Mouse (Mus musculus): Measurements from ENCODE around the gene Tubd1. TPM values are rescaled to one million over a fixed set of nuclear protein-coding genes. Genes with fewer than 3 reads are reported as not detected.
A peak's percentile ranks its signal among the peaks of the same experiment; 100 is the strongest.

Tubd1 gene
- total and polyA plus RNA-seq, 2 experiments from 2014 or later, result 2.6 to 6.4 TPM

DNA sequence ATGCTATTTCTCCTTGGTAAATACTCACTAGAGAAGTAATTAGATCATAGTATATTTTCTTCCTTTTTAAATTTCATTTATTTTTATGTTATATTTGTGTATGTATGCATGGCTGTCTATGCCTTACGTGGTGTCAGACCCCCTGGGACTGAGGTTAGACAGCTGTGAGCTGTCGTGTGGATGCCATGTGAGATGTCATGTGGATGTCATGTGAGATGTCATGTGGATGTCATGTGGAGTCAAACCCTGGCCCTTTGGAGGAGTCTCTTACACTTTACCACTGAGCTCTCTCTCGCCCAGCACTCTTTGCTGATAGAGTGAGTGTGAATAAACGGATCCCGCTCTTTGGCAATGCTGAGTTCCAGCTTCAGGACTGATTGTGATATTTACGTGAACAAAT is 8.7 kb downstream of the Tubd1 start:
- Histone ChIP-seq H3K36me3 (ENCODE audit: insufficient read depth, low read length) (no peaks in the 10 kb centered on the region), H3K27me3 (ENCODE audit: insufficient read depth, low read length) (no peaks in the 10 kb centered on the region), H3K4me3 (ENCODE audit: low read length) (no peak overlapping the region), H3K4me2 (ENCODE audit: low read depth, low read length) (no peak overlapping the region), H3K9me3 (ENCODE audit: low read length) (no peaks in the 10 kb centered on the region), H3K4me1 (ENCODE audit: insufficient read depth, low read length) (no peaks in the 10 kb centered on the region), H3K9ac (replicated peaks; ENCODE audit: low read length) (no peak overlapping the region), H3K27ac (no peak overlapping the region)
- TF ChIP-seq CTCF (IDR thresholded peaks at IDR 0.05; ENCODE audit: low read depth), result no peak
- WGBS, result 90% methylated on average over 6 of the region's 6 CpGs
- ATAC-seq (no peak), DNase-seq (ENCODE audit: low spot score) (no peak)

DNA sequence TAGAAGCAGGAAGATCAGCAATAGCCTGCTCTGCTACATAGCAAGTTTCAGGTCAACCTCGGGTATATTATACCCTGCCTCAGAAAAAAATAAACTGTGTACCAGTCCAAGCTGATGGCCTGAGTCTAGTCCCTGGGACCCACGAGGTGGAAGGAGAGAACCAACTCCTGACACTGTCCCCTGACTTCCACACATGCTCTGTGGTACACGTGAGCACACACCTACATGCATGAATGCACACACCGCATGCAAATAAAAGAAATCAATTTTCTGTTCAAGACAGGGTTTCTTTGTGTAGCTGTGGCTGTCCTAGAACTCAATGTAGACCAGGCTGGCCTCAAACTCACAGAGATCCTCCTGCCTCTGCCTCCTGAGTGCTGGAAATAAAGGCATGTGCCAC is 13.5 kb downstream of the Tubd1 start:
- DNase-seq (ENCODE audit: low spot score), result no peak
- whole genome bisulfite sequencing, result 83% methylated on average over 4 of the region's 4 CpGs
- Histone ChIP-seq H3K4me2 (ENCODE audit: low read depth, low read length) (no peak overlapping the region), H3K27ac (no peak overlapping the region), H3K27me3 (ENCODE audit: insufficient read depth, low read length) (no peaks in the 10 kb centered on the region), H3K9me3 (ENCODE audit: low read length) (no peaks in the 10 kb centered on the region), H3K9ac (replicated peaks; ENCODE audit: low read length) (no peak overlapping the region), H3K4me1 (ENCODE audit: insufficient read depth, low read length) (no peaks in the 10 kb centered on the region), H3K36me3 (ENCODE audit: insufficient read depth, low read length) (no peaks in the 10 kb centered on the region), H3K4me3 (ENCODE audit: low read length) (no peak overlapping the region)
- no peak for ATAC-seq
- no peak for TF ChIP-seq CTCF (IDR thresholded peaks at IDR 0.05; ENCODE audit: low read depth)

DNA sequence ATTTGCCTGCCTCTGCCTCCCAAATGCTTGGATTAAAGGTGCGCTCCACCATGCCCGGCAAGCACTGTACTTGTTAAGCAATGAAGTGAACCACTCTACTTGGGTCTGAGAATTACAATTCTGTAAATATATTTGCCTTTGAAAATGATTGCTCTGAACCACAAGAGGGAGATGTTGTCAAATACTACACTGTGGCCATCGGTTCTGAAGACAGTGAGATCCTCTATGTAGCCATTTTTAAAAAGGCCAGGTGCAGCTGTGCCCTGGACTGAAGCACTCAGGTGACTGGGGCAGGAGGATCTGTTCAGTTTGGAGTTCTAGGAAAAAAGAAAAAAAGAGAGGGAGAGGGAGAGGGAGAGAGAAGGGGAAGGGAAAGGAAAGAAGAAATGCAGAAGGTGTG is 23.6 kb downstream of the Tubd1 start:
- no peak overlapping the region for H3K9ac ChIP-seq (replicated peaks; ENCODE audit: low read length)
- no peak overlapping the region for H3K4me3 ChIP-seq (ENCODE audit: low read length)
- H3K36me3 ChIP-seq (ENCODE audit: insufficient read depth, low read length), result no peaks in the 10 kb centered on the region; the same call in 1 of the 2 replicates
- H3K4me2 ChIP-seq (ENCODE audit: low read depth, low read length), result no peak overlapping the region
- peak; percentile 38; the same call in 1 of the 2 replicates for ATAC-seq
- no peak overlapping the region for H3K27ac ChIP-seq
- peak; percentile 65 for DNase-seq (ENCODE audit: low spot score)
- H3K9me3 ChIP-seq (ENCODE audit: low read length), result no peaks in the 10 kb centered on the region
- WGBS, result 61% methylated on average over 3 of the region's 3 CpGs
- H3K4me1 ChIP-seq (ENCODE audit: insufficient read depth, low read length), result no peaks in the 10 kb centered on the region
- H3K27me3 ChIP-seq (ENCODE audit: insufficient read depth, low read length), result no peaks in the 10 kb centered on the region
- peak; percentile 77 for TF ChIP-seq CTCF (IDR thresholded peaks at IDR 0.05; ENCODE audit: low read depth)

DNA sequence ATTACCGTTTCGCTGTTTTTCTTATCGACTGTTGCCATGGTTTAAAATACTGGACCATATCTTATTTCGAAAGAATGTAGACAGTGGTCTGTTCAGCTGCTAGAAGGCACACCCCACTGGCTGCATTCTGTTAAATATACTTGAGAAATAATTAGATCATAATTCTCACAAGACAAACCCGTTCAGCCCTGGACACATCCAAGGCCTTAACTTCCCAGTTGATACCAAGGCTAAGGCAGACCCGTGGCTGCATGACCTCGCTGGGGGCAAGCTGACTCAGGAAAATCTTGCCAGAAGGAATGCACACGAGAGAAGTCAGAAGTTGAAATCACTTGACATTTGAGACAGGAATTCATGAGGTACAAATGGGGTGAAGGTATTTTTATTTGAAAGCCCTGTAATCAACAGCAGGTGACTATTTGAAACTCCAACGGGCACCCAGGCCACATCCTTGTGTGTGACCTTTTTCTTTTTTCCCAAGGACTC is 25.5 kb downstream of the Tubd1 start:
- no peak overlapping the region for H3K4me2 ChIP-seq (ENCODE audit: low read depth, low read length)
- no peaks in the 10 kb centered on the region; the same call in 1 of the 2 replicates for H3K36me3 ChIP-seq (ENCODE audit: insufficient read depth, low read length)
- no peaks in the 10 kb centered on the region for H3K27me3 ChIP-seq (ENCODE audit: insufficient read depth, low read length)
- no peak overlapping the region for H3K9ac ChIP-seq (replicated peaks; ENCODE audit: low read length)
- DNase-seq (ENCODE audit: low spot score), result no peak
- WGBS, result 55% methylated on average over 9 of the region's 9 CpGs
- H3K4me1 ChIP-seq (ENCODE audit: insufficient read depth, low read length), result no peaks in the 10 kb centered on the region
- no peak overlapping the region for H3K4me3 ChIP-seq (ENCODE audit: low read length)
- no peak overlapping the region for H3K27ac ChIP-seq
- no peak for ATAC-seq
- no peak for TF ChIP-seq CTCF (IDR thresholded peaks at IDR 0.05; ENCODE audit: low read depth)
- no peaks in the 10 kb centered on the region for H3K9me3 ChIP-seq (ENCODE audit: low read length)

DNA sequence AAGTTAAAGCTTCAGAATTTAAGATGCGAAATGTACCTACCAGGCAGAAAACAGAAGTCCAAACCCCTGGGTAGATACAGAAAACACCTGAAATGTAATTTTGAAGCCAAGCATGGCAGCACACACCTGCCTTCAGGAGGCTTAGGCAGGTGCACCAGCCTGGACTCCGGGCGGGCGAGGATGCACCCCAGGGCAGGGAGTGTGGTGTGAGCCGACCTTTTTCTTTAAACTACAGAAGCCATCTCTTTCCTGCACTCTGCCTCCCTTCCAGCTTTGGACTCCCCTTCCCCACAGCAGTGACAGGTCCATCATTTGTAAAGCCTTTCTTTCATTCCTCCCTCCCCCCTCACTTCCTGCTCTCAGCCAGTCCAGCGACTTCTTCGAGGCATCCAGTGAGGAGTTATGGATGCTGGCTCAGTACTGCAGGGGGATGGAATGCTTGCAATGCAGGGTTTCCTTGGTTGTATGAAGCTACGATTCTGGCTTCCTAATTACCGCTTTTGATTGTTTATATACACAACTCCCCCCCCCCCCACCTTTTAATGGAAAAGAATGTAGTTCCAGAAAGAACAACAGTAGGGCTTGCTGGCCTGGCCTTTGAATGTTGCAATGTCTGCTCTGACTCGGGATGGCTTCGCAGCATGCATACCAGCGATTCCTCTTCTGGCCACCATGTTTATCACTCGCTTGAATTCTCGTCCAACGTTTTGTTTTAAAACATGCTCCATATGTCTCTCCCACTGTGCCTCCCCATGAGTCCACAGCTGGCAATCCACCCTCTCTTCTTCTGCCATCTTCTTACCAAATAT is 26.5 kb downstream of the Tubd1 start:
- WGBS, result 41% methylated on average over 15 of the region's 15 CpGs
- no peak for TF ChIP-seq CTCF (IDR thresholded peaks at IDR 0.05; ENCODE audit: low read depth)
- ATAC-seq (0 out of 2 replicates have a peak, but pooled peaks have one; percentile 38), DNase-seq (ENCODE audit: low spot score) (no peak)
- no peak overlapping the region for H3K9ac ChIP-seq (replicated peaks; ENCODE audit: low read length)
- no peaks in the 10 kb centered on the region for H3K4me1 ChIP-seq (ENCODE audit: insufficient read depth, low read length)
- H3K36me3 ChIP-seq (ENCODE audit: insufficient read depth, low read length), result no peaks in the 10 kb centered on the region; the same call in 1 of the 2 replicates
- peak overlapping the region; percentile 5; the same call in 1 of the 2 replicates for H3K4me2 ChIP-seq (ENCODE audit: low read depth, low read length)
- no peaks in the 10 kb centered on the region for H3K27me3 ChIP-seq (ENCODE audit: insufficient read depth, low read length)
- no peak overlapping the region for H3K4me3 ChIP-seq (ENCODE audit: low read length)
- H3K9me3 ChIP-seq (ENCODE audit: low read length), result no peaks in the 10 kb centered on the region
- no peak overlapping the region for H3K27ac ChIP-seq

DNA sequence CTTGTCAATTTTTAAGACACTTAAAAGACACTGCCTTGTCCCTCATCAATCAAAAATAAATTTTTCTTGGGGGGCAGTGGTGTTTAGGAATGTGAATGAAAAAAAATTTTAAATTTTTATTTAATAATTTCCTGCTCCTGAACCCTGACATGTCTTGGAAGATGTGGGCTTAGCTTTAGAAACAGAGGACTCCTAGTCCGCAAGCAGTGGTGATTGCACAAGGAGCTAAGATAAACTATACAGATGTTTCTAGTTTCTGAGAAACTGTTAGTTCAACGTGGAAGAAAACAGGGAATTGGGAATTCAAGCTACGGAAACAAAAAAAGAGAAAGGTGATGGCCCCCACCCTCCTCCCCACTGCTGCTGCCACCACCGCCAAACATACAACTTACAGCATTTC is 27.1 kb downstream of the Tubd1 start:
- Histone ChIP-seq H3K27ac (no peak overlapping the region), H3K9ac (replicated peaks; ENCODE audit: low read length) (no peak overlapping the region), H3K4me3 (ENCODE audit: low read length) (no peak overlapping the region), H3K27me3 (ENCODE audit: insufficient read depth, low read length) (no peaks in the 10 kb centered on the region), H3K36me3 (ENCODE audit: insufficient read depth, low read length) (no peaks in the 10 kb centered on the region; the same call in 1 of the 2 replicates), H3K4me1 (ENCODE audit: insufficient read depth, low read length) (no peaks in the 10 kb centered on the region), H3K9me3 (ENCODE audit: low read length) (no peaks in the 10 kb centered on the region), H3K4me2 (ENCODE audit: low read depth, low read length) (no peak overlapping the region)
- TF ChIP-seq CTCF (IDR thresholded peaks at IDR 0.05; ENCODE audit: low read depth), result no peak
- ATAC-seq, result no peak
- no peak for DNase-seq (ENCODE audit: low spot score)
- 72% methylated on average over 4 of the region's 4 CpGs for WGBS

DNA sequence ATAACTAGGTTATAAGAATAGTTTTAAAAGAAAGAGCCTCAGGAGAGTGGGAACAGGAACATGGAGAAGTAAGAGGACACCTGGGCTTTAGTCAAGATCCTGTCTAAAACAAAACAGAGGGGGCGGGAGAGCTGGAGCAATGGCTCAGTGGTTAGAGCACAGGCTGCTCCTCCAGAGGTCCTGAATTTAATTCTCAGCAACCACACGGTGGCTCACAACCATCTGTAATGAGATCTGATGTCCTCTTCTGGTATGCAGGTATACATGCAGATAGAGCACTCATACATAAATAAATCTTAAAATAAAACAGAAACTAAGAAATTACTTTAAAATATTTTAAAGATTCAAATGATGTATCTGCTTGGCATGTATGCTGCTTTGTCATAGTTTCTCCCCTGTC is 27.8 kb downstream of the Tubd1 start:
- no peaks in the 10 kb centered on the region for H3K4me1 ChIP-seq (ENCODE audit: insufficient read depth, low read length)
- no peak for TF ChIP-seq CTCF (IDR thresholded peaks at IDR 0.05; ENCODE audit: low read depth)
- no peaks in the 10 kb centered on the region for H3K27me3 ChIP-seq (ENCODE audit: insufficient read depth, low read length)
- WGBS, result 81% methylated on average over 2 of the region's 2 CpGs
- DNase-seq (ENCODE audit: low spot score) (no peak), ATAC-seq (no peak)
- H3K9me3 ChIP-seq (ENCODE audit: low read length), result no peaks in the 10 kb centered on the region
- no peak overlapping the region for H3K4me2 ChIP-seq (ENCODE audit: low read depth, low read length)
- H3K27ac ChIP-seq, result no peak overlapping the region
- H3K9ac ChIP-seq (replicated peaks; ENCODE audit: low read length), result no peak overlapping the region
- no peaks in the 10 kb centered on the region for H3K36me3 ChIP-seq (ENCODE audit: insufficient read depth, low read length)
- H3K4me3 ChIP-seq (ENCODE audit: low read length), result no peak overlapping the region

Measured in hindbrain, postnatal 0 days (tissue).